Mouse (Mus musculus): ENCODE results near the gene Cntn3. TPM values are rescaled to one million over a fixed set of nuclear protein-coding genes. Genes with fewer than 3 reads are reported as not detected.
"Not testable (repeated sequence)": the region's sequence is repeated elsewhere in the genome, so short reads cannot be mapped to it uniquely, and the experiment has no call there.

The Cntn3 gene
- polyA plus RNA-seq (2012; rRNA removed) = 0.02 and 0.04 TPM in 2 replicates

DNA sequence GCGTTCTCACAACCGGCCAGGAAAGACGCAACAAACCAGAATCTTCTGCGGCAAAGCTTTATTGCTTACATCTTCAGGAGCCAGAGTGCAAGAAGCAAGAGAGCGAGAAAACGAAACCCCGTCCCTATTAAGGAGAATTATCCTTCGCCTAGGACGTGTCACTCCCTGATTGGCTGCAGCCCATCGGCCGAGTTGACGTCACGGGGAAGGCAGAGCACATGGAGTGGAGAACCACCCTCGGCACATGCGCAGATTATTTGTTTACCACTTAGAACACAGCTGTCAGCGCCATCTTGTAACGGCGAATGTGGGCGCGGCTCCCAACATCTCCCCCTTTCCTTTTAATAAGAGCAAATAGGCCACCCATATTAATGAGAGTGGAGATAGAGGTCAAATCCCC, at the start of gene Cntn3:
Cntn3 (minus strand) TSS at position 101 of the 400 bp plus-strand sequence.
- DNase-seq (ENCODE audit: low read depth, low spot score) = not testable (repeated sequence)
- over 99% methylated on average over 5 of the region's 20 CpGs for WGBS

DNA sequence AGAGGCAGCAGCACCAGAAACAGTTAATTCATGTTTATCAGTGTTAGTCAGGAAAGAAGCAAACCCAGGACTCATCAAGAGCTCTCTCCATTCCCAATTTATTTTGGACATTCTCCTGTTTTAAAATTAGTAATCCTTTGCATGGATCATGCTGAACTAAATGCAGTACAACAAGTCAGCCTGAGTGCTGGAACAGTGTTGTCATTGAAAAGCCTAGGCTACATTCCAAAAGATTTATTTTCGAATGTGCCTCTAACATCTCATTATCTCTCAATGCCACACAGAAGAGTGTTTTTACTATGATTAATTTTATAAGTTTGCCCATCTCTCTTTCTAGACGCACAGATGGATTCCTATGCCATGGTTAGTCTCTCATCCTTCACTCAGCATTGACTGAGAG, 27.9 kb upstream of the Cntn3 start:
- DNase-seq (ENCODE audit: low read depth, low spot score) = no peak
- 59% methylated on average over 2 of the region's 2 CpGs for WGBS

DNA sequence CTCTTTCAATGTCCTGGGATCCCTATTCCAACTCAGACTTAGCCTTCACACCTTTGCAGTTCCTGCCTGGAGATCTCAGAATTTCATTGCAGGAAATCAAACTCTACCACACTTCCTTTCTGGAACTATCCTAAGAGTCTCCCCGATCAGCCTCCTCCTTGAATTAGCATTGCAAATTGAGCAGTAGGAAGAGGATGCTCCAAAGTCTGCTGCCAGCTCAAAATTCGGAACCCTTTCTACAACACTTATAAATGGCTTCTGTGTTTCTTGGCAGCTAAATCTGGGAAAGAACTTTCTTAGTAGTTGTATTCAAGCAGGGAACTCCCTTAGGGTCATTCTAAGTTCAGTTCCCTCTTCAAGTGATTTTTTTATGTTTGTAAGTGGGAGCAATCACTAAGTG, 24.9 kb upstream of the Cntn3 start:
- 64% methylated on average over 2 of the region's 2 CpGs for WGBS

DNA sequence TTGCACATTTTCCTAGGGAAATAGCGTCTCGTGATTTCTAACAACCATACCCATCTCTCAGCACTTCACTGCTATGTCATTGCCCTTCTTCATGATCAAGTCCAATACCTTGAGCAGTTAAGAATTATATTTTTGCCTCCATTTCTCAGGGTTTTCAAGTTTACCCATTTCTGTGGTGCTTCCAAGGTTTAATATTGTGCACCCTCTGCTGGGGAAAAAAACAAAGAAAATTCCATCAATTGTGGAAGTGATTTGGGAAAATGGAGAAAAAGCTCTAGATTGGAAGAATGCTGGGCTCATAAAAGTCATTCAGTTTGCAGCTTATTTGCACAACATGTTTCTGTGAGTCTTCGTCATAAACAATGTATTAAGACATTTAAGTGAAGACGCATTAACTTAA, 17.2 kb upstream of the Cntn3 start:
- 88% methylated on average over 4 of the region's 4 CpGs for WGBS
- DNase-seq (ENCODE audit: low read depth, low spot score) = no peak

More for the DNA sequence above, 24.9 kb upstream of the Cntn3 start:
- DNase-seq (ENCODE audit: low read depth, low spot score) = no peak

DNA sequence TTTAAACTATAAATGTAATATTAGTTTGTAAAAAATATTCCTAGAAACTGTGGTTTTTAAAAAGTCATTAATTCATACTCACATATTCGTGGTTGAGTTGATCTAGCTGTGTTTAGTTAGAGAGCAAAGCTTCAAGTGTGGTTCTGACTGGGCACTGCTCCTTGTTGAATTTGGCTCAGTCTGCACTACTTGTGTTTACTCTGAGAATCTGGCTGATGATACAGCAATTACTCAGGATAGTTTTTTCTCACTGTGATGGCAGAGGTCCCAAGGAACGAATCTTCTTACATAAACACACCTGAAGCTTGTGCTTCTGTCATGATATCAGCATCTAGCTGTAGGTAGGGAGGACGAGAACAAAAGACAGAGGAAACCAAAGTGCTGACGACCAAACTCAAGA, 16.4 kb upstream of the Cntn3 start:
- 38% methylated on average over 4 of the region's 4 CpGs for WGBS
- DNase-seq (ENCODE audit: low read depth, low spot score) = no peak

DNA sequence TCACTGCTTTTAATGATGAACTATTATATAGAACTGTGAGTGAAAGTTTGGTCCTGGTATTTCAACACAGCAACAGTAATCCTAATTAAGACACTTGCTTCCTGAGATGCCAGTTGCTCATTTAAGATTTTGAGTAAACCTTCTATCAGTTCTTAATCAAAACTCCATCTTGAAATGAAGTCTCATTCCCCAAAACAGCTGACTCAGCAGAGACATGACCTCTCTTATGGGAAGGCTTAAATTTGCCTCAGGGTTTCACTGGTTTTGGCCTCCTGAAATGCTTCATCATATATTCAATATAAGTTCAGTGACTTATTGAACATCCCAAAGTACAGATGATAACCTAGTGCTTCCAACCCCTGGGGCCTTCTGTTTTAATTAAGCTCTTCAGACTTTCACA, 13.2 kb upstream of the Cntn3 start:
- DNase-seq (ENCODE audit: low read depth, low spot score) = no peak

DNA sequence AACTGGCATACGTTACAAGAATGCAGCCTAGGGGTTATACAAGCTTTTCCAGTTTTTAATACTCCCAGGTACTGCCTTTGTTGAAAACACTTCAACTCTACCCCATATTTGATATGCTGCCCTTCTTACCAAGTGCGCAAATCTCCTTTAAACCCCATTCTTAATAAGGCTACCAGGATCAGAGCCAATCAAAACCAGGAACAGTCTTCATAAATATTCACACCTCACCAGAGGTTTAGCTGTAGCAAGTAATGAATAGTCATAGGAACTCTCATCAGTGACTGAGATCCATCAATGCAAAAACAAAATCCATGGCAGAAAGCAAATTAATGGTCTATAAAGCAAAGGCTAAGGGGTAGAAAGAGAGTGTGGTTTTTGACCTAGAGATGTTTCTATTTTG, 10.7 kb upstream of the Cntn3 start:
- no peak for DNase-seq (ENCODE audit: low read depth, low spot score)
- WGBS = 74% methylated on average over 2 of the region's 2 CpGs

DNA sequence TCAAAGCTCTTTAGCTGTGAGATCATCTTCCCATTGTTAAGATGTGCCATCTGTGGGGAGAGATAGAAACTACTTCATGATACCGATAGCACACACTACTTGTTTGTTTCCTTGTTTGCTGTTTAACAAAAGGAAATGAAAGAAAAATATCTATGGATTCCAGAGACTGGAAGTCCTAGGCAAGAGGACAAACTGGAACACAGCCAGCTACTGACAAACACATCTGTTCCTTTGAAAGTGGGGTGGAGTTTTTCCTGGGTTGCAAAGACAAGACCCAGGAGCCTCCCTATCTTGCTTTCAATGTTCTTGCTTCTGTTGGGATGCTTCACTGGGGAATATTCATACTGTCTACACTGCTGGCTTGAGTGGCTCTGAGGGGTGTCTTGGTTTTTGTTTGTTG, 5.4 kb downstream of the Cntn3 start:
- 61% methylated on average over 1 of the region's 1 CpGs for WGBS
- no peak for DNase-seq (ENCODE audit: low read depth, low spot score)

DNA sequence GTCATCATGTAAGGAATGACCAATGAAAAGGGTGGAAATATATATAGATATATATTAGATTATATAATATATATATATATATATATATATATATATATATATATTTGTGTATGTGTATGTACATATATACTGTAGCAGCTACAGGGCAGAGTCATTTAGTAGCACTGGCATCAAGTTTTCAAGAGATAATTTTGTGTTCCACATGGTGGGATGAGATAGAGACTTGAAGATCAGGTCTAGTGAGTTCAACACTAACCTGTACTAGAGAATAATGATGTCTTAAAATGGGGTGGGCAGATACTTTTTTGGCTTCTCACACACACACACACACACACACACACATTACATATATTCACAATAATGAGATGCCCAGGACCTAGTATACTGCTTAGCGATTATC, 7.7 kb downstream of the Cntn3 start:
- DNase-seq (ENCODE audit: low read depth, low spot score) = no peak
- WGBS = 98% methylated on average over 1 of the region's 1 CpGs

DNA sequence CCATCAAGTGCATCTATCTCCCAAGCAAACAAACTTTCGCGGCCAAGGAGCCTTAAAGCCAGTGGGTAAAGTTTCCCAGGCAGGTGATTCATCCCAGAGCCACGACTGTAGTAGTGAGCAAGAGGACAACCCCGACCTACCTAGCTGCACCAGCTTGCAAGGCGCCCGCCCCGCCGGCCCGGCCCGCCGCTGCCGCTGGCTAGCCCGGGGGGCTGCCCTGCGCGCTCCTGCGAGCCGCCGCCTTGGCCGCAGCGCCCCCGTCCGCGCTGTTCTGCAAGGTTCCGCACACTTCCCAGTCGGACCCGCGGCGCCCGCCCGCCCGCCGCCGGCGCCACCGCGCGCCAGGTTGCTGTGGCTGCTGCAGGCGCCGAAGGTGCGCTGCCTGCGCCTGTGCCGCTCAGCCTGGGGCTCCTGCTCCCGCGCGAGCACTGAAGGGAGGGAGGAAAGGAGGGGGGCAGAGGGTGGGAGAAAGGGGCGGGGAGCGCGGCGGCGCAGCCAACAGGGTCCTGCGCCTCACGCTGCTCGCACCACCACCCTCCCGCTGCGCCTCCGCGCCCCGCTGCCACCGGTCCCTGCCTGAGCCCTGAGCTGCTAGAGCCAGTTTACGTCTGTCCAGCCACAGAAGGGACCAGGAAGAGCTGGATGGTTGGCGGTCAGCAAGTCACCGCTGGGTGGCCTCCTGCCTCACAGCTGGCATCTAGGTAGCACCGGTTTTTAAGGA, 8.7 kb downstream of the Cntn3 start:
- no peak for DNase-seq (ENCODE audit: low read depth, low spot score)
- 2% methylated on average over 63 of the region's 63 CpGs for WGBS

DNA sequence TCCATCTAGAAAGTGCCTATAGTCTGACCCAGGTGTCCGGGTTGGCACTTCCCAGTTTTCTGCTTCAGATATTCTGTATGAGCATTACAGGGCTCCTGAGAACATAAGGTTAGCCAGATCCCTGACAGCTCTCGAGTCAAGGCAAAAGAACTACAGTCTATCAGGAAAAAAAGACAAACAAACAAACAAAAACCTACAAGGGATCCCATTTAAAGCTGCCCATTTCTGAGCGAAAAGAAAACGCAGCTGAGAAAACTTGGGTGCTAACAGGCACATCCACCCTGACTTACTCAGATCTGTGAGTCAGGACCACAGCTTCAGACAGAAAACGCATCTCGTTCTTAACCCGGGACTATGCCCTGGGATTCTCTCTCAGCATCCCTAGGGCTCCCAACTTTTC, 9.5 kb downstream of the Cntn3 start:
- 12% methylated on average over 7 of the region's 7 CpGs for WGBS
- DNase-seq (ENCODE audit: low read depth, low spot score) = no peak

DNA sequence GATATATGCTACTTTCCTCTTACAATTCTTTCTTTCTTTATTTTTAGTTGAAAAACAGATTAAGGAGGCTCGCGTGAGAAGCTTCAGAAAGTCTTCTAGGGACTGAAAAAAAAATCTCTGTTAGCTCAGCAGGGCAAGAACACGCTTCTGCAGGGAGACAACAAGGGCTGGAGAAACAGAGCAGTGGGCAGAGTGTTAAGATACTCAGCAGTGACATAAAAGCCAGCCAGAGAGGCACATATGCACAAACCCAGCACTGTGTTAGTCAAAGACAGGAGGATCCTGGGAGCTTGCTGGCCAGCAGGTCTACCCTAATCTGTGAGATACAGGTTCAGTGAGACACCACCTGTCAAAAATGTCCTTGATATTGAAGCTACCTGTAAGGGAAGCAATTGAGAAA, 15.4 kb downstream of the Cntn3 start:
- DNase-seq (ENCODE audit: low read depth, low spot score) = no peak
- 68% methylated on average over 3 of the region's 3 CpGs for WGBS

DNA sequence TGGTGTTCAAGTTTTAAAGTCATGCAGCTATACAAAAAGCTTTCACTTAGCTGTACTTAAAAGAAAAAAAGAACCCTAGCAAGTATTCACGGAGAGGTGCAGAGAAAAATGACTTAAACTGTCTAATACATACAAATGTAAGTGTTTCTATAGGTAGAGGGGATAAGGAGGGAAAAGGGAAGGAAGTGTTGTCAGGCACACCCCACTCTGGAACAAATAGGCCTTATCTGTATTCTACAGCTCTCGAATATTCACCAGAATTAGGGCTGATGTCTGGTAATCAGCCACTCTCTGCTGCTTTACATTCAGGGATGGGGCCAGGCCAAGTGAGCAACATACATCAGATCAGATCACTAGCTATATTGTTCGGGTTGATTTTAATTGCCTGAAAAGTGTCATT, 16.4 kb downstream of the Cntn3 start:
- WGBS = 60% methylated on average over 3 of the region's 3 CpGs
- DNase-seq (ENCODE audit: low read depth, low spot score) = no peak

DNA sequence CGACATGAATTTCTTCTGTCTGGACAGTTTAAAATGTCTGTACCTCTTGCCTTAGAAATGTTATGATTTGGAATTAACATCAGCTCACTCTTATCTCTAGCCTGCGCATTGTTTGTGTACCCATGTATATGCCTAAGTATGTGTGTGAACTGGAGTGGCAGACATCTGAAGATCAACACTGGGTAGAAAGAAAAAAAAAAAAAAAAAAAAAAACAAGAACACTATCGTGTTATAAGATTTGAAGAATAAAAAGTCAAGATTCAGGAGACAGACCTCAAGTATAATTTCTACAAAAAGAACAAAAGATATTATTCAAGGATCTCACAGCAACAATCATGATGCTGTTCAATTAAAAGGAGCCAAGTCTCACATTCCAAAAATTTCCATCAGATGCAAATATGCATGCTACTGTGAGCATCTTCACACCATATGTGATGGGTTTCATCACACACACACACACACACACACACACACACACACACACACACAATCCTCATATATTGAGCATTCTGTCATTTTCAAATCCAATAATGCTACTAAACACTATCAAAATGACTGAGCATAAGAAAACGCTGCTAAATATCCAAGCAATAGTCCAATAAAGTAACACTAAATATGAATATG, 17.0 kb downstream of the Cntn3 start:
- WGBS = 83% methylated on average over 4 of the region's 4 CpGs
- no peak for DNase-seq (ENCODE audit: low read depth, low spot score)

DNA sequence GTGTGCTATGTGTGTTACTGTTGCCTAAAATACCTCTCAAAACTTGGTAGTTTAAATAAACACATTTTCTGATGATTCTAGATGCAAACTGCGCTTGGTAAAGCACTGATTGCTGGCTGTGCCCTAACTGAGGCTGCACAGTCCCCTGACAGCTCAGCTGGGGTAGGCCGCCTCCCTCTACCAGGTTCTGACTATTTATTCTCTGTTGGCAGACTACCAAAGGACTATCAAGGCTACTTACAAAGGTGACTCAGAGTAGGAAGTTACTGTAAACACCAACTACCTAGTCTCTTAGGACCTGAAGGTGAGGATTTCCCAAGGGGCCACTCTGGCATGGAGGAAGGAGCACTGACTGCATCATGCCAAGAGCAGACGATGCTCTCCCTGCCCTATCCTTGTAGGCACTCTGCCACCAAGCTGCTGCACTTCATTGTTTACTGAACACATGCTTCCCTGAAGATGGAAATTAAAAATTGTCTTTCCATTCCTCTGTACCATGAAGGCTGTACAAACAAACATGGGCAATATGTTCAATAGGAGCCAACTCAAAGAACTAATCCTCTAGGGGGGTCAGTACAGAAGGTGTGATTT, 17.7 kb downstream of the Cntn3 start:
- 39% methylated on average over 3 of the region's 3 CpGs for WGBS
- no peak for DNase-seq (ENCODE audit: low read depth, low spot score)

DNA sequence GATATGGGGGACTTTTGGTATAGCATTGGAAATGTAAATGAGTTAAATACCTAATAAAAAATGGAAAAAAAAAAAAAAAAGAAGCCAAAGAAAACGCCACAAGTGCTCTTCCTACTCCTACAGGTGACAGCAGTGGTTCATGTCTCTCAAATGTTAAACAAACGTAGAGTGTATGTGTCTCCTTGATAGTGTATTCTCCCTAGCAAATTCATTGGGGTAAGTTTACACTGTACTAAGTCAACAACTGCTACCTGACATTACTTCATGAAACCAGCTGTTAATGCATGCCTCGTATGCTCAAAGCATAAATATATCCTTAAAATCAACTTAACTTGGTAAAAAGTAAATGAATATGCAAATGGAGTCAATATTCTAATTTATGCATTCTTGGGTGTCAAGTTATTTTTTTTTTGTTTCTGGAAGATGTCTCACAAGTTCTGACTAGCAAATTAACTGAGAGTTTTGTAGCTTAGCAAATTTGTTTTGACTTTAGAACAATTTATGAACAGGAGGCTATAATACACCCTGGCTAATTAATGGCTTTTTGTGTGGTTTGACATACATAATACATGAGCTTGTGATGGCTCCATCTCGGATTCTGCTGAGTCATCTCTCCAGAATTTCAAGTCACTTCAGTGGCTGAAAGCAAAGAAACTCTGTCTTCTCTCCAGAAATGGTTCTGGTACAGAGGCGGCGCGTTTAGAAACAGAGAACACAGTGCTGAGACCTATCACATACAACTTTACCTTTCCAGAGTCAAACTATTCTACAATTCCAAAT, 31.1 kb downstream of the Cntn3 start:
- no peak for DNase-seq (ENCODE audit: low read depth, low spot score)
- 69% methylated on average over 7 of the region's 7 CpGs for WGBS

DNA sequence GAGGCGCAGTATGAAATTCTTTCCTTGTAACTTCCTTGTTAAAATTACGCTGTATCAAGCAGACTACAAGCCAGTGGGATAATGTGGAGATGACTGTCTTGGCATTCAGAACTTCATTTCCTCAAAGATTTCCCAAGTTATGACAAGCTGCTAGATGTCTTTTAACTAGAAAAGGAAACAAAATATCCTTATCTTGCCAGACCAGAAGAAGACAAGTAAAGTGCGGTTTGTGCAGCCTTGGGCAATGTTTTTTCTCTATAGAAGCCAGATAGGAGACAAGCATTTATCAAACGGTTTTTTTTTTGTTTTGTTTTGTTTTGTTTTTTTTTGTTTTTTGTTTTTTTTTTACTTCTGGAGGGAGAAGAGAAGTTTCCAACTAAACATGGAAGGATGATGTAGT, 37.3 kb downstream of the Cntn3 start:
- 71% methylated on average over 4 of the region's 4 CpGs for WGBS
- no peak for DNase-seq (ENCODE audit: low read depth, low spot score)

DNA sequence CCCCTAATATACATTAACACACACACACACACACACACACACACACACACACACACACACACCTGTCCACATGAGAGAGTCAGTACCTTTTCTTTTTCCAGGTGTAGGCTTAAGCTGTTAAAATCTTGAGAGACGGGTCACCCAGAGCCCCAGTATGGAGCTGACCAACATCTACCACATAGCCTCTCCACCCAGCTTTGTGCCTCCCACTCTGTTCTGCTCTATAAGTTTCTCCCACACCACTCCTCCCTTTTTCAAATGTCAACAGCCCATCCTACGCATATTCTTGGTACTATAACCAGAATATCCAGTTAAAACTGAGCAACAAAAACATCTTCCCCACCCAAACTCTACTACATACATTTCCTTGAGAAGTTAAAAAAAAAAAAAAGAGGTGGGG, 49.9 kb downstream of the Cntn3 start:
- no peak for DNase-seq (ENCODE audit: low read depth, low spot score)
- WGBS = 48% methylated on average over 2 of the region's 2 CpGs

DNA sequence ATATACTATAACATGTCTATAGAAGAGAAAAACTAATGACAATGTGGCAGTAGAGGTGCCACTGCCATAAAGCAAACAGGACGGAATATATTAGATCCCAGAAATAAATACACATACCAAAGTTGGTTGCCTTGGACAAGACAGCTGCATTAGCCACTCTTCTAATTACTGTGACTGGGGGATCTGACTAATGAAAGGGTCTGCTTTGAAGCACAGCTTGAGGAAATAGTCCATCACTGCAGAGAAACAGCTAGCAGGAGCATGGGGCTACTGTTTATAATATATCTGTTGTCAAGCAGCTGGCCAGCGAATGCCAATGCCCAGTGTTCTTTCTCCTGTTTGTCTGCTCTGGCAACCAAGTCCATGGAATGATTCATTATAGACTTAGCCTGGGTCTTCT, 51.9 kb downstream of the Cntn3 start:
- no peak for DNase-seq (ENCODE audit: low read depth, low spot score)
- WGBS = 74% methylated on average over 2 of the region's 2 CpGs

DNA sequence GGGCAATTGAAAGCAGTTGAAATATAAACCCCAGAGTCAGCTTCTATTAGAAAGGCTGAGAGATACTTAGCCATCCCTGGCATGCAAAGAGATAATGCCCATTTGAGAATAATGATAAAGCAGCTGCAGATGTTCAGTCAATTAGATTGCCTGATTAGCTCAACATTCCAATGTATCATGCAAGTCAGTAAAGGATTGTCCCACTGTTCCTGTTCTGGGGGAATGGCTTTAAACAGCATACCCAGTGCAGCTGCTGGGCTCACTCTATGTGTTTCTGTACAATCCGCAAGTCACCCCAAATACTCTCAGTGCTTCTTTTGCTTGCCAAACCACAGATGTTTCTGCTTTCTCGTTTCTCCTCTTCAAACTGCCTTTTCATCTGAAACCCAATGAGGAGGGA, 57.7 kb downstream of the Cntn3 start:
- DNase-seq (ENCODE audit: low read depth, low spot score) = no peak
- WGBS = 65% methylated on average over 2 of the region's 2 CpGs

DNA sequence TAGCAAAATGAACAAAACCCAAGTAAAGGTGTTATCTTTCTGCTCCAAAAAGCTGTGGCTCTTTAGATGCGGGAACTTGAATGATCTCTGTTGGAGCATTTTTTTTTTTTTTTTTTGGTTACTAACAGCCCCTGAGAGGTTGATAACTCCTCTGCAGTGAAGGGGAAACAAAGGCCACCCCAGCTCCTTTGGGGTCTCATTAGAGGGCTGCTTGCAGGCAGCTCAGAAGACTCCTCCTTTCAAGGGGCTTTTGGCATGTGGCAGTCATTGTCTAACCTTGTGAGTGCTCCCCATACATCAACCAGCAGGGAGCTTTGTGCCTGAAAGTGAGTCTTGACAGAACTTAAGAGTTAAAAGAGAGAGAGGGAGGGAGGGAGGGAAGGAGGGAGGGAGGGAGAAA, 60.8 kb downstream of the Cntn3 start:
- no peak for DNase-seq (ENCODE audit: low read depth, low spot score)
- 53% methylated on average over 1 of the region's 1 CpGs for WGBS

Data from large intestine, adult 2 months (tissue).